Comparison of ENCODE assay signal across 8 mouse cellular contexts in genomic region chr15:12248279-12248678, GRCm38 (mm10). TPM values are rescaled to one million over a fixed set of nuclear protein-coding genes. Genes with fewer than 3 reads are reported as not detected.
DNase-seq lines count a peak whose midpoint lies in the region; ATAC-seq lines count a peak whose summit lies in the region.

No protein-coding gene starts in this region.

- H3K27ac ChIP-seq in forebrain, embryonic 15.5 days (replicated peaks): no peak overlapping the region
- no peak overlapping the region for H3K27ac ChIP-seq in forebrain, embryonic 10.5 days
- no peak overlapping the region for H3K27ac ChIP-seq in midbrain, embryonic 14.5 days (replicated peaks; ENCODE audit: low read depth, low read length)
- H3K27ac ChIP-seq in midbrain, embryonic 13.5 days: no peak overlapping the region
- H3K27ac ChIP-seq in limb, embryonic 10.5 days: no peak overlapping the region

- H3K9ac ChIP-seq in forebrain, embryonic 15.5 days (replicated peaks): no peak overlapping the region
- H3K9ac ChIP-seq in midbrain, embryonic 14.5 days (replicated peaks; ENCODE audit: low read length): no peak overlapping the region
- H3K9ac ChIP-seq in midbrain, embryonic 13.5 days (replicated peaks): no peak overlapping the region

- no peak overlapping the region for H3K4me2 ChIP-seq in forebrain, embryonic 15.5 days (replicated peaks)
- H3K4me2 ChIP-seq in midbrain, embryonic 14.5 days (ENCODE audit: low read length): no peak overlapping the region
- no peak overlapping the region for H3K4me2 ChIP-seq in midbrain, embryonic 13.5 days (replicated peaks)

- H3K36me3 ChIP-seq in forebrain, embryonic 15.5 days: peaks cover 22% of the 10 kb centered on the region
- peaks cover 35% of the 10 kb centered on the region for H3K36me3 ChIP-seq in forebrain, embryonic 10.5 days (replicated peaks)
- H3K36me3 ChIP-seq in midbrain, embryonic 14.5 days (ENCODE audit: control insufficient read depth, insufficient read depth, low read length): peaks cover 29% of the 10 kb centered on the region
- H3K36me3 ChIP-seq in midbrain, embryonic 13.5 days: peaks cover 35% of the 10 kb centered on the region
- H3K36me3 ChIP-seq in limb, embryonic 10.5 days: peaks cover 61% of the 10 kb centered on the region

- 62% methylated on average over 4 of the region's 4 CpGs for WGBS in forebrain, embryonic 15.5 days
- 66% methylated on average over 4 of the region's 4 CpGs for WGBS in forebrain, embryonic 10.5 days
- WGBS in midbrain, embryonic 14.5 days: 58% methylated on average over 4 of the region's 4 CpGs
- WGBS in midbrain, embryonic 13.5 days: 60% methylated on average over 4 of the region's 4 CpGs
- WGBS in limb, embryonic 10.5 days: 70% methylated on average over 4 of the region's 4 CpGs

- no peaks in the 10 kb centered on the region for H3K27me3 ChIP-seq in forebrain, embryonic 15.5 days
- H3K27me3 ChIP-seq in forebrain, embryonic 10.5 days (ENCODE audit: poor library complexity, severe bottlenecking): no peaks in the 10 kb centered on the region
- no peaks in the 10 kb centered on the region for H3K27me3 ChIP-seq in midbrain, embryonic 14.5 days (ENCODE audit: control insufficient read depth, insufficient read depth, low read length)
- no peaks in the 10 kb centered on the region for H3K27me3 ChIP-seq in midbrain, embryonic 13.5 days
- no peaks in the 10 kb centered on the region for H3K27me3 ChIP-seq in limb, embryonic 10.5 days (ENCODE audit: low read depth, poor library complexity, severe bottlenecking)

- 0 out of 2 replicates have a peak, but pooled peaks have one; percentile 8 for ATAC-seq in forebrain, embryonic 15.5 days (replicated peaks)
- no peak for ATAC-seq in midbrain, embryonic 14.5 days (ENCODE audit: low FRiP score, low TSS enrichment)
- no peak for ATAC-seq in midbrain, embryonic 13.5 days

- no peak overlapping the region for H3K4me3 ChIP-seq in forebrain, embryonic 15.5 days
- H3K4me3 ChIP-seq in forebrain, embryonic 10.5 days: no peak overlapping the region
- no peak overlapping the region for H3K4me3 ChIP-seq in midbrain, embryonic 14.5 days (replicated peaks; ENCODE audit: low read depth, low read length)
- no peak overlapping the region for H3K4me3 ChIP-seq in midbrain, embryonic 13.5 days (replicated peaks)
- no peak overlapping the region for H3K4me3 ChIP-seq in limb, embryonic 10.5 days

- no peaks in the 10 kb centered on the region for H3K4me1 ChIP-seq in forebrain, embryonic 15.5 days
- peaks cover 26% of the 10 kb centered on the region for H3K4me1 ChIP-seq in forebrain, embryonic 10.5 days
- 0 out of 2 replicates have a peak, but pooled peaks cover 6% of the 10 kb centered on the region for H3K4me1 ChIP-seq in midbrain, embryonic 14.5 days (ENCODE audit: control insufficient read depth, insufficient read depth, low read length)
- peaks cover 20% of the 10 kb centered on the region for H3K4me1 ChIP-seq in midbrain, embryonic 13.5 days (replicated peaks)
- H3K4me1 ChIP-seq in limb, embryonic 10.5 days: no peaks in the 10 kb centered on the region

- DNase-seq in forebrain, embryonic 10.5 days (ENCODE audit: extremely low spot score, low spot score): no peak
- peak; percentile 70 for DNase-seq in midbrain, embryonic 14.5 days
- DNase-seq in cerebellum, postnatal 36 days: peak; percentile 35 to 46
- DNase-seq in natural killer cell, adult 2 months (ENCODE audit: low spot score in 2 of 2): peak; percentile 38 to 53
- DNase-seq in limb, embryonic 10.5 days (ENCODE audit: low spot score): no peak
- DNase-seq in left cerebral cortex, adult 11 months (ENCODE audit: low spot score): no peak

- no peaks in the 10 kb centered on the region for H3K9me3 ChIP-seq in forebrain, embryonic 15.5 days
- H3K9me3 ChIP-seq in forebrain, embryonic 10.5 days: no peaks in the 10 kb centered on the region
- H3K9me3 ChIP-seq in midbrain, embryonic 14.5 days (ENCODE audit: control insufficient read depth, low read length): no peaks in the 10 kb centered on the region
- no peaks in the 10 kb centered on the region for H3K9me3 ChIP-seq in midbrain, embryonic 13.5 days
- no peaks in the 10 kb centered on the region for H3K9me3 ChIP-seq in limb, embryonic 10.5 days (replicated peaks)

RNA-seq across cellular contexts. Expression of gene Mtmr12, which starts 43.5 kb away (rescaled TPM):
- 10.7 and 11.2 TPM in 2 replicates for polyA plus RNA-seq in forebrain, embryonic 15.5 days (2015; fragmentation: Nextera tagmentation; extraction: Ambion mirVana)
- polyA plus RNA-seq in forebrain, embryonic 10.5 days (2016; fragmentation: Nextera tagmentation; extraction: Ambion mirVana): 15.4 and 15.9 TPM in 2 replicates
- polyA plus RNA-seq in midbrain, embryonic 14.5 days (2014; fragmentation: Nextera tagmentation; extraction: Ambion mirVana): 6.6 and 9.0 TPM in 2 replicates
- 9.3 and 9.7 TPM in 2 replicates for polyA plus RNA-seq in midbrain, embryonic 13.5 days (2015; fragmentation: Nextera tagmentation; extraction: Ambion mirVana)
- 16.1 and 22.3 TPM in 2 replicates for polyA plus RNA-seq in limb, embryonic 10.5 days (2016; fragmentation: Nextera tagmentation; extraction: Ambion mirVana)

Comparison
In these comparisons a context has a peak if more than half of its experiments do, and no peak if none do; other contexts are left out.
1. DNase-seq: peak in midbrain, embryonic 14.5 days (single experiment), cerebellum, postnatal 36 days (2 of 2) and natural killer cell, adult 2 months (2 of 2); none in forebrain, embryonic 10.5 days (single experiment), limb, embryonic 10.5 days (single experiment) and left cerebral cortex, adult 11 months (single experiment).